Mouse (Mus musculus) E14TG2a.4 (cell line): ENCODE data around the gene Eef1akmt3.

Source experiments
- H3K27me3 ChIP-seq: 2 replicates; pipeline ENCODE4 v1.6.1; 2014; ENCODE audit warnings: low read length, control low read depth; ENCODE audit not compliant: insufficient read depth
- H3K36me3 ChIP-seq: 2 replicates; pipeline ENCODE4 v1.6.1; 2014; ENCODE audit warnings: low read length, control low read depth; ENCODE audit not compliant: insufficient read depth
- H3K4me1 ChIP-seq: replicated peaks from 2 replicates; pipeline ENCODE4 v1.6.1; 2014; ENCODE audit warnings: low read depth, low read length, control low read depth
- H3K4me3 ChIP-seq: replicated peaks from 2 replicates; pipeline ENCODE4 v1.5.1; 2014; ENCODE audit warnings: mild to moderate bottlenecking, low read length
- H3K9me3 ChIP-seq: 2 replicates; pipeline ENCODE4 v1.6.1; 2014; ENCODE audit warnings: low read length, control low read depth
- CTCF ChIP-seq: conservative IDR thresholded peaks from 2 replicates; pipeline ENCODE4 v1.5.1; 2014; ENCODE audit warnings: low read length
- NANOG ChIP-seq: IDR thresholded peaks from 2 replicates; pipeline ENCODE4 v1.6.1; 2014; ENCODE audit warnings: borderline replicate concordance, low read length, mixed read lengths
- POU5F1 ChIP-seq: IDR thresholded peaks from 2 replicates; pipeline ENCODE4 v1.6.1; 2014; ENCODE audit warnings: low read length, borderline replicate concordance

Eef1akmt3 gene

DNA sequence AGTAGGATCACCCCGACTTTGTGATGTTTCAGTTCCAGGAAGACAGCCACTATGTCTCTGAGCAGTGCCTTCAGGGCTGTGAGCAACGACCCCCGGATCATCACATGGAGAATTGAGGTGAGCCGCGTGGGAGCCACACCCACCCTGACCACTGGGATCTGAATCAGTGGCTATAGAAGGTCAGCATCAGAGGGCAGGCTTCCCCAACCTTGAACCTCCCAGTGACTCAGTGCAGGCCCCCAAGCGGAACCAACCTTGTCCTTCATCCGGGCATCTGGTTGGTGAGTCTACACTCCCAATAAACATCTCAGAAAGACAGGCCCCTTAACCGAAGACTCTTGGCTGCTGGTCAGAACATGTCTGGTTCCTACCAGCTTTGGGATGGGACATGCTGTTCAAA is 38.0 kb downstream of the Eef1akmt3 start:
- no peak for TF ChIP-seq POU5F1
- TF ChIP-seq CTCF, result no peak
- no peak for TF ChIP-seq NANOG

DNA sequence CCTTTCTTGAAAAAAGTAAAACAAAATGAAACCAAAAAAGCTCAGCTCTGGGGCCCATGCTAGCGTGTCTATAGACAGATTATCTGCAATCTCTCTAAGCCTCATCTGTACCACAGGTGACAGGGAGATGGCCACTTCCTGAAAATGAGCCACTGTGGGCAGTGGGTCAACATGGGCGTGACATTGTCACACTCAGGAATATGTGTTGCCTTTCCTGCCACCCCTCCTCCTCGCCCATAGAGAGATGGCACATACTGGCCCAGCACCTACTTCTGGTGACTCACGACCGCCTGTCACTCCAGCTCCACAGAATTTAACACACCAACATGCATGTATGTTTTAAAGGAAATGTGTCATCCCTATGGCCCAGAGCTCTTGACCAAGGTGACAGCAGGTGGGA is 38.5 kb downstream of the Eef1akmt3 start:
- H3K36me3 ChIP-seq, result peaks cover 24% of the 10 kb centered on the region
- TF ChIP-seq NANOG, result no peak
- TF ChIP-seq POU5F1, result no peak
- TF ChIP-seq CTCF, result no peak
- H3K27me3 ChIP-seq, result peaks cover 25% of the 10 kb centered on the region
- no peaks in the 10 kb centered on the region for H3K9me3 ChIP-seq
- peaks cover 39% of the 10 kb centered on the region for H3K4me1 ChIP-seq
- H3K4me3 ChIP-seq, result no peak overlapping the region

More for the DNA sequence above, 38.0 kb downstream of the Eef1akmt3 start:
- peaks cover 30% of the 10 kb centered on the region for H3K27me3 ChIP-seq
- H3K4me3 ChIP-seq, result no peak overlapping the region
- peaks cover 35% of the 10 kb centered on the region for H3K4me1 ChIP-seq
- peaks cover 18% of the 10 kb centered on the region for H3K36me3 ChIP-seq
- no peaks in the 10 kb centered on the region for H3K9me3 ChIP-seq

DNA sequence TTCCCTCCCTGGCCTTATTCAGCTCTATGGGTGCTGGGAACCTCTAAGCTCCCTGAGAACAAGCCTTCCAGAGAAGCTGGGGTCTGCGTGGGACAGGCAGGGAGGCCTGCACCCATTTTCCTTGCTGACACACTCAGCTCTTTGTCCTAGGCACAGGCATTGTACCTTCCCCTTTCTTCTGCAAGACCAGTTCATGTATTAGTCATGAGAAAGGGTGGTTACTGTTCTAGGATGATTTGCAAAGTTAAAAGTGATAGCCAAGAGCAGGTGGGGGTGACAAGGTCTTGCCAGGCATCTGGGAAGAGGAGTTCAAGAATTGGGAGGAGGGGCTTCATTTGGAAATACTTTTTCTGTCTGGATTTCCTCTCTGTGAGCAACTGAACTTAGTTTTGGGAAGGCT is 39.3 kb downstream of the Eef1akmt3 start:
- peaks cover 31% of the 10 kb centered on the region for H3K36me3 ChIP-seq
- peaks cover 18% of the 10 kb centered on the region for H3K27me3 ChIP-seq
- peaks cover 39% of the 10 kb centered on the region for H3K4me1 ChIP-seq
- H3K4me3 ChIP-seq, result no peak overlapping the region
- H3K9me3 ChIP-seq, result no peaks in the 10 kb centered on the region
- TF ChIP-seq POU5F1 (no peak), CTCF (no peak), NANOG (no peak)

DNA sequence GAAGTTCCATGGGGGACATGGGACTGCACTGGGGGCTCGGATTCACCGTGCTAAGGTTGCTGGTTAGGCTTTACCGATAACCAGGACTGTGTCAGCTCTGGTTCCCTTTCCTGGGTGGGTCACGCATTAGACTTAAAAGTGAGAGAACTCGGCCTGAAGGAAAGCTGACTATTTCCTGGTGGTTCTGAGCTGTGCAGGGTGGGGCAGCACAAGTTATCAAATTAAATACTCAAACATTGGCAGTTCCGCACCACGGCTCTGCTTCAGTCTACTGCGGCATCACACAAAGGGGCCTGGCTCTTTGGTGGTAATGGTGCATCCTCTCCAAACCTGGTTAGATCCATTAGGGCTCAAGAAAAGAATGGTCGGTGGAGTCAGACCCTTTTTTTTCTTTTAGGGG is 40.0 kb downstream of the Eef1akmt3 start:
- Histone ChIP-seq H3K4me3 (no peak overlapping the region), H3K27me3 (peaks cover 11% of the 10 kb centered on the region; the same call in 1 of the 2 replicates), H3K9me3 (no peaks in the 10 kb centered on the region), H3K4me1 (peaks cover 33% of the 10 kb centered on the region), H3K36me3 (peaks cover 32% of the 10 kb centered on the region)
- TF ChIP-seq POU5F1, result no peak
- TF ChIP-seq NANOG, result no peak
- TF ChIP-seq CTCF, result no peak

DNA sequence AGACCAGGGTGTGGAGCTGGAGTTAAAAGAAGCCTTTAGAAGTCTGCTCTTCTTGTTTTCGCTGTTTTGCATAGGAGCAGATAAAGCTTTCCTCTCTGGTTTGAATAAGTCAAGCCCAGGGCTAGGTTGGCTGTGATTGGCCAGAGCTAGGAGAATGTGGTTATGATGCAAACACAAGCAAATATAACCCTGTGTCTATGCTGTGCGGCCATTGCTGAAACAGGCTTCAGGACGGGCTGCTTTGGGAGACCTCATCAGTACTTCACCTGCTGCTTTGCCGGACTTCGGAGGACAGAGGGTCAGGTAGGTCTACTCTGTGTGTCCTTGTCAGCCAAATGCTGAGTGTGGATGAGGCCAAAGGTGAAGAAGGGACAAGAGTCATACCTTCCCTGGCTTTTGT is 40.8 kb downstream of the Eef1akmt3 start, which contains the start of gene Avil:
Gene Avil (plus strand): TSS at position 181 of the 400 bp plus-strand sequence.
- H3K27me3 ChIP-seq, result peaks cover 5% of the 10 kb centered on the region; the same call in 1 of the 2 replicates
- no peak for TF ChIP-seq CTCF
- TF ChIP-seq POU5F1, result no peak
- no peak for TF ChIP-seq NANOG
- H3K4me3 ChIP-seq, result no peak within 1 kb of the TSS
- H3K36me3 ChIP-seq, result peaks cover 40% of the 10 kb centered on the region
- peaks cover 33% of the 10 kb centered on the region for H3K4me1 ChIP-seq
- H3K9me3 ChIP-seq, result no peaks in the 10 kb centered on the region

DNA sequence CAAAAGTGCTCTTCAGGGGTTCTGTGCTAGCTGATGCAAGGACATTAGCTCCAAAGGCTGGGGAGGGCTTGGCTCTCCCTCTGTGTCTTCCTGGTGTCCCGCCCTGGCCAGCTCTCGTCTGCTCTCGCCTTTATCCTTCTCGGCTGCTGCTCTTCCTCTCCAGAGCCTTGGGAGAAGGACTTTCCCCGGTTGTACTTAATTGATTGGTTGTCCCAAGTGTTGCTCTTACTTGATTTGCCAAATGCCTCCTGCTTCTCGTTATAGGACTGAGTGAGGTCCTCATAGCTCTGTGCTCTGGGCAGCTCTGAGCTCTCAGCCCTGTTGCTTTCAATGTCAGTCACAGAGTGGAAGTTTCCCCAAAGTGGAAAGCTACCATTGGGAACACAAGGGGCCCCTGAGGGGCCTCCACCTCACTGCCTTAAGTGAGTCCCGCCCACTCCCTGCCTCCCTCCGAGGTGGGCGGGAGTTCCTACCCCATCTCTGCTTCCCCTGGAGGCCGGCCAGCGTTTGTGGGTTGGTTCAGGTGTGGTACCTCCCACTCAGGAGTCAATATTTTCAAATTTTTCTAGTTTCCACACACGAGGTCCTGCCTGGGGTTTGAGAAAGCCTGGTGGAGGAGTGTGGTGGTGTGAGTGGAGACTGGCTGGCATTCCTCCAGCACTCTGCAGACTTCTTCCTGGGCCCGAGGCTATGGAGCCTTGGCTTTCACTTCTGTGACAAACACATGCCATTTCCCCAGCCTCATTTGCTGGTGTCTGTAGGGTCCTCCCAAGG is 43.8 kb downstream of the Eef1akmt3 start:
- Histone ChIP-seq H3K4me3 (no peak overlapping the region), H3K9me3 (no peaks in the 10 kb centered on the region), H3K27me3 (no peaks in the 10 kb centered on the region), H3K4me1 (peaks cover 61% of the 10 kb centered on the region), H3K36me3 (peaks cover 70% of the 10 kb centered on the region)
- no peak for TF ChIP-seq NANOG

DNA sequence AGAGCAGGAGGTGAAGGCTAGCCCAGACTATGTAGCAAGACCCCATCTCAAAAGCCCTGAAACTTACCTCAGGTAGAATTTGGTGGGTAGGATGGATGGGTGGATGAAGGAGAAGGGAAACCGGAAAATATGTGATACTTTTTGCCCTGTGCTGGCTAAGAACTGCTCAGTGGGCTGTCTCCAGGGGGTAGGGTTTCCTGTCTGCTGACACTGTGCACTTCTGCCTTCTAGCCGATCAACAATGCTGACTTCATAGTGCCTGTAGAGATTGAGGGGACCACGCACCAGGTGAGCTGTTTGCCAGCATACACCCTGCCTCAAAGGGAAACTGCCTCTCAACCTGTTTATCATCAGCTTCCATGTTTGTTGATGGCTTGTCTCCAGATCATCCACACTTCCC is 47.7 kb downstream of the Eef1akmt3 start:
- peaks cover 74% of the 10 kb centered on the region for H3K36me3 ChIP-seq
- H3K4me3 ChIP-seq, result no peak overlapping the region
- no peaks in the 10 kb centered on the region for H3K27me3 ChIP-seq
- no peaks in the 10 kb centered on the region for H3K9me3 ChIP-seq
- peaks cover 83% of the 10 kb centered on the region for H3K4me1 ChIP-seq
- TF ChIP-seq CTCF (no peak), NANOG (no peak), POU5F1 (no peak)

DNA sequence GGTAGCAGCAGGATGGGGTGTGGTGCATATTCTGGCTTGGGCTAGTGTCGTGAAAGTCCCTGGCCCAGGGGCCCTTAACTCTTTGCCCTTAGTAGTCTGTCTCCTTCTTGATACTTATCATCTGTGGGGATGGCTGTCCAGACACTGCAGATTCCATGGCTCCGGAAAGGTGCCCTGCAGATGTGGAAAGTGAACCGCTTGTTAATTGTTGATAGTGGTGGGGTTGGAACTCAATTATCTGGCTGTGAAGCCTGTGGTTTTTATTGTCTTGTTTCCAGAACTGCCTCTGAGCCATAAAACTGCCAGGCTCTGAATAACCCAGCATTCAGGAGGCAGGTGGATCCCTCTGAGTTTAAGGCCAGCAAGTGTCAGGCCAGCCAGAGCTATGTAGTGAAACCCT is 49.6 kb downstream of the Eef1akmt3 start:
- Histone ChIP-seq H3K4me1 (peaks cover 87% of the 10 kb centered on the region), H3K4me3 (no peak overlapping the region), H3K36me3 (peaks cover 58% of the 10 kb centered on the region), H3K9me3 (no peaks in the 10 kb centered on the region), H3K27me3 (no peaks in the 10 kb centered on the region)
- TF ChIP-seq NANOG, result no peak
- TF ChIP-seq POU5F1, result no peak
- no peak for TF ChIP-seq CTCF

DNA sequence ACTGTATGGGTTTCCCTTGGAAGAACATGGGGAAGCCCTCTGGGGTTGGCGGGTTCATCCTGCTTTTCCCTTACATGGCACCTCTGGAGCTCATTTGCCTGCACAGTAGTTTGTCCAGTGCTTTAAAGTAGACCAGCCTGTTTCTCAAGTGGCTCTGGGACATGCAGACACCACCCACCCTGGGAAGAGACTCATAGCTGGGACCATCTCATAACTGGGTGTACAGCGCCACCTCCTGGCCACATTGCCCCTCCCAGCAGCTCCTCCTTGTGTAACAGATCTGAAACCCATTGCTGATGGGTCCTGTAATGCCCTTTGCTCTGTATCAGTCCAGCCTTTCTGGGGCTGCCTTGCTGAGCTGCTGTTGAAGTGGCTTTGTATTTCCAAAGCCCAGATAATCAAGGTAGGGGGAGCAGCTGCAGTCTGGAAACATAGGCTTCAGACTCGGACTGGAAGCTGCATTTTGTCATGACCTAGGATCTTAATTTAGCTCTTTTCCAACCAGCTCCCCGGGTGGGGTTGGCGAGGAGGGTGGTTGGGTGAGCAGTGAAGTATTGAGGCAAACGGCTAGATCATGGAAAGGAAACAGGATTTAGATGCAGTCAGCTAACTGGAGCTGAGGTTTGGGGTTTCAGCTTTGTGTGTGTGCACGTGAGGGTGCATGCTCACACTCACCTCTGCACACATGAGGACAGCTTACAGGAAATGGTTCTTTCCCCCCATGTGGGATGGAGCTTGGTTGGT is 50.8 kb downstream of the Eef1akmt3 start:
- TF ChIP-seq CTCF (peak; percentile 85), POU5F1 (no peak), NANOG (no peak)

More for the DNA sequence above, 50.8 kb downstream of the Eef1akmt3 start:
- H3K9me3 ChIP-seq, result no peaks in the 10 kb centered on the region
- no peaks in the 10 kb centered on the region for H3K27me3 ChIP-seq
- H3K4me1 ChIP-seq, result peaks cover 97% of the 10 kb centered on the region
- peaks cover 58% of the 10 kb centered on the region for H3K36me3 ChIP-seq
- H3K4me3 ChIP-seq, result no peak overlapping the region
